Mouse (Mus musculus) fibroblast of lung, adult 2 months (primary cell): ENCODE data around the gene Esyt1.
"Not testable (repeated sequence)": the region's sequence is repeated elsewhere in the genome, so short reads cannot be mapped to it uniquely, and the experiment has no call there.

Experiments
- DNase-seq: peaks from one replicate; pipeline ENCODE4 v3.0.0-alpha.2; 2011; ENCODE audit warnings: low read depth

Esyt1 gene

DNA sequence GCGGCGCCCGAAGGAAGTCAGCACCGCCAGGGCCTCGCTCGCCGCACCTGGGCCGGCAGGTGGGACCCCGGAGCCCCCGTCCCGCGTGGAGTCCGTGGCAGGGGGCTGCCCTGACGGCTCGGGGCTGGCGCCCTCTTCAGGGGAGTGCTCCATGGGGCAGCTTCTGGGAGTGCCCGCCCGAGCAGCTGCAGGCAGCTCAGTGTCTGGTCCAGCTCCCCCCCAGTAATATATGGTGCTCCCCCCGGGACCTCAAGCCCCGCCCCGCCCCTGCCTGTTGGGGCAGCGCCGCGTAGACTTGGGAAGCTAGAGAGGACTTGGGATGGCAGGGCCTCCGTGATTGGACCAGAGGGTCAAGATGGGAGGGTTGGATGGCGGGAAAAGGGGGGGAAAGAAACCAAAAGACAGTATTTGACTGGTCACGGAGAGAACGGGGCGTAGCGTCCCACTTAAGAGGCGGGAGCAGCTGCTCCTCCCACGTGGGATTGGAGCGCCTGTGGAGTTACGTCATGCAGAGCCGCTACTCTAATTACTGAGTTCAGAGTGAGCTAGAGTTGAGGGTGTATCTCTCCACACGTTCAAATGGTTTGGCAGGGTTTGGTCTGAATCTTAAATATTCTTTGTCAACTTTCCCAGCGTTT lies at the start of gene Esyt1:
Gene Esyt1 (minus strand): TSS at position 201 of the 638 bp plus-strand sequence.
- peak; percentile 100 for DNase-seq

DNA sequence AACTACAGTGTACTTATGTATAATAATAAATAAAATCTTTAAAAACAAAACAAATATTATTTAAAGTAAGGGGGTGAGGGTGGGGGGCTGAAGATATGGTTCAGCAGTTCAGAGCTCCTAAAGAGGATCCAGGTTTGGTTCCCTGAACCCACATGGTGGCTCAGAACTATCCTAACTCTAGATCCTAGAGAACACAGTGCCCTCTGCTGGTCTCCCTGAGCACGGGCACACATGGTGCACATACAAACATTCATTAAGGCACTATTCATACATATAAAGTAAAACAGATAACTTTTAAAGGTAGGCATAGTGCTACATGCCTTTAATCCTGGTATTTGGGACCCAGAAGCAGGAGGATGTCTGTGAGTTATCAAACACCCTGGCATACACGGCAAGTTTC lies 49.4 kb upstream of the Esyt1 start:
- DNase-seq, result no peak

DNA sequence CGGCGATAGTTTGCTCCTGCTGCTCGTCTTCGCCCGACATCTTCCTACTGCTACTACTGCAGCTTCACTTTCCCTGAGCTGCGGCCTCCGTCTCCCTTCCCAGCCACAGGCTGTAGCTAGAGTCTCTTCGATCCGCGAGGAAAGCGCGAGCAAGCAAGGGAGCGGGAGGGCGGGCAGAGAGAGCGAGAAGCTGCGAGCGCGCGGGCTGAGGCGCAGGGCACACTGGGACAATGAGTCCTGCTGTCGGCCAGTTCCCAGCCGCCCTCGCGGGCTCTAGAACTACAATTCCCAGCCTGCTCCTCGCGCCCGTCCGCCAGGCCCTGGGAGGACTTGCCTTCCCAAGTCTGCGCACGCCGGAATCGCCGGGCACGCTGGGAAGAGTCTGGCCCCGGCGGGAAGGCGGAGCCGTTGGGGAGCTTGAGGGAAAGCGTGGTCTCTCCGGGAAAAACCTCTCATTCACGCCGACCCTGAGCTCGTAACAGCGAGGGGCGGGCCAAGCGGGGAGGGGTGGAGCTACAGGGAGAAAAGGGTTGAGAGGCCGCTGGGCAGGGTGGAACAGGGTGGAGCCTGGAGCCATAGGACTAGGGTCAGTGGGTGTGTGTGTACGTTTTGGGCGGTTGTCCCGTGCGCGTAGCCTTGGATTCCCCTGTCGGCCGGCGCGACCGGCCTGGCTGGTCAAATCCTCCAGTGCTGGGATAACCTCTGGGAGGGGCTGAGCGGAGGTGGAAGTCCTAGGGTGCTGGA lies 40.3 kb upstream of the Esyt1 start, which contains the start of gene Pa2g4:
Gene Pa2g4 (minus strand): TSS at position 200 of the 744 bp plus-strand sequence.
- DNase-seq, result peak; percentile 98

DNA sequence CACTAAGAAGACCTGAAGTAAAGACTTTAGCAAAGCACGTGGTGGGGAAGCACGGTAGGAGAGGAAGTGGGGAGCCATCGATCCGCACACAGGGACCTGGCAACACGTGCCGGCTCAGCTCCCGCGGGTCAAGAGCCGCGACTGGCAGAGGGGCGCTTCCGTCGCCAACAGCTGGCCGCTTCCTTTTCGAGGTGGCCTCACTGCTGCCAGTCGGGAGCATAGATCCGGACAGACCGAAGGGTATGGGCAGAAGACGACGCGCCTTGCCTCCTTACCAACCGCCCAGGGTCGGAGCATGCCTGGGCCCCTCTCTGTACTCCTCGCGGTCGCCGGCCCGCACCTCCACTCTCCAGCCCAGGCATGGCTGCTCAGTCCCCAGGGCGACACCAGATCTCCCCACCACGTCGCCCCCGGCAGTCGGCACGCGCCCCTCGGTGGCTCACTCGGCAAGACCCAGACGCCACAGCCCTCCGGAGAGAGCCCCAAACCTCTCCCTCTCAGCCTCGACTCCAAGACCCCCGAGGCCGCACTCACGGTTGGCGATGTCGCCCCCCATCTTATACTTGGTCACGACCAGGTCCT lies 39.6 kb upstream of the Esyt1 start:
- no peak for DNase-seq

DNA sequence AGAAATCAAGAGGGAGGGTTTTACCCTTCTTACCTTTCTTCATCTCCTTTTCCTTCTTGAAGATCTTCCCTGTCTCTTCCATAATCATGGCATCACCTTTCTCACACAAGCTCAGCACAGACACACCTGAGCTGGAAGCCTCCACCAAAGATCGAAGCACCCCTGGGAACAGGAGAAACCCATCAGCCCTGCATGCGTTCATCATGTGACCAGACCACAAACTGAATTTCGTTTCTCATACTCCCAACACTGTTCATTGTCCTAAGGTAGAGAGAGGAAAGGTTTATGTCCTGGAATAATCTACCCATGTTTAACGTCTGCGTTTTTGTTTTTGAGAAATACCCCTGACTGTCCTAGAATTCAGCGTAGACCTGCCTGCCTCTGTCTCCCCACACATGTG lies 37.9 kb upstream of the Esyt1 start:
- DNase-seq, result no peak

DNA sequence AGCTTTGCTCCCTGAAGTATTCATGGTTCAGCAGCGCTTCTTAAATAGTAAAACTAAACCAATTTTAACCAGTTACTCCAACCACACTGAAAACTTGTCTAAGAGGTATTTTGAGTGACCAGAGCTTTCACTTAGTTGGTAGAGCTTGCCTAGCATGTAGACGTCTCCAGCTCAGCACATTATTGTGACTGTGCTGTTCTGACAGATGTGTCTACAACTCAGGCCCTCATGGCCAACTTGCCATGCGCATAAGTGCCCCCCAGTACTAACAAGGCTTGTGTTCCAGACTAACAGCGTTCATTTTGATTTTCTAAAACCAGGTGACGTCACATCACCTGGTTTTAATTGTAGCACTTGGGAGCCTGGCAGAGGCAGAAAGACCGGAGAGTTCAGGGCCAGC lies 31.3 kb upstream of the Esyt1 start:
- DNase-seq, result no peak

DNA sequence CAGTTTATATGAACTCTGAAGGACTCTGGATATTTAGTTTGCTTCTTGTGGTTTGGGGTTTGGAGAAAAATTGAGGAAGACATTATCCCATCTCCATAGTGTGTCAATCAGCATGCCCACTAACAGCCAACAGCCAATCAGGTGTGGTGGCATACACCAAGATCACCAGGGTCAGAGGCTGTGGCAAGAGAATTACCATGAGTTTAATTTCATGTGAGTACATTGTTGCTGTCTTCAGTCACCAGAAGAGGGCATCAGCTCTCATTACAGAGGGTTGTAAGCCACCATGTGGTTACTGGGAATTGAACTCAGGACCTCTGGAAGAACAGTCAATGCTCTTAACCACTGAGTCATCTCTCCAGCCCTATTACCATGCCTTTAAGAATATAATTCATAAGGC lies 30.6 kb upstream of the Esyt1 start:
- DNase-seq, result no peak

DNA sequence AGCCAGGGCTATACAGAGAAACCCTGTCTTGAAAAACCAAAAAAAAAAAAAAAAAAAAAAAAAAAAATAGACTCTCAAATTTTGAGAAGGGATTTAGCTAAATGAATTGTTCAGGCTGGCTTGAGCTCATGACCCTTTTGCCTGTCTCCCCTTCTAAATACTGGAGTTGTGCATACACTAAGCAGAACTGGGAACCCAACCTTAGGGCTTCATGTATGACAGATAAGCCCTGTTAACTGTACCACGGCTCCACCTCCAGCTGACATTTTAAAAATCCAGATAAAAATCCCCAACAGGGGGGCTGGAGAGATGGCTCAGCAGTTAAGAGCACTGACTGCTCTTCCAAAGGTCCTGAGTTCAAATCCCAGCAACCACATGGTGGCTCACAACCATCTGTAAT lies 29.9 kb upstream of the Esyt1 start:
- DNase-seq, result not testable (repeated sequence)

DNA sequence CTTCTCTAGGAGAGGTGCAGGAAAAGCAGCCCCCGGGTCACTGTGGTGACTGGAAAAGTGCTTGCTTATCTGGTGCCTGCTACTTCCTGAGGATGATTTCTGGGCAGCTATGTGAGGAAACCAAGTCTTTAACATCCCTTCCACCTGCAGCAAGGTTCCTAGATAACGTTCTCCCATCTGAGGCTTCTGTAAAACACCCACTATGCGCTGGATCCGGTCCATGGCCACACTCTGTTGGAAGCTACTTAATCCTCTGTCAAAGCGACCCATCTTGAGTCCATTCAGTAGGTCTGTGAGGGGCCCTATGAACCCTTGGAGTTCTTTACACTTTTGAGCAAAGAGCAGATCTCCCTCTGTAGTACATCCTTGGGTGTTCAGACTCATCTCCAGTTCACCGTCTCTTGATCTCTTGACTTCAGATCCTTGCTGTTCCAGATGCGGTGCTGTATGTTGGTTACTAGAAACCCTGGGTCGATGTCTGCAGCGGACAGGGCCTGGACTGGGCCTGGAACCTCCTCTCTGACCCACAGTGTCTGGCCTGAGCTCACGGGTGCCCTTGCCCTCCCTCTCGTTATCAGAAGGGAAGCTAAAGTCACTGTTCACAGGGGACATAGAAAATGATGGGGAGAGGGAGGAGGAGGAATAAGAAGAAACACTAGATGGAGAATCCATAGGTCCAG lies 24.6 kb upstream of the Esyt1 start:
- not testable (repeated sequence) for DNase-seq

DNA sequence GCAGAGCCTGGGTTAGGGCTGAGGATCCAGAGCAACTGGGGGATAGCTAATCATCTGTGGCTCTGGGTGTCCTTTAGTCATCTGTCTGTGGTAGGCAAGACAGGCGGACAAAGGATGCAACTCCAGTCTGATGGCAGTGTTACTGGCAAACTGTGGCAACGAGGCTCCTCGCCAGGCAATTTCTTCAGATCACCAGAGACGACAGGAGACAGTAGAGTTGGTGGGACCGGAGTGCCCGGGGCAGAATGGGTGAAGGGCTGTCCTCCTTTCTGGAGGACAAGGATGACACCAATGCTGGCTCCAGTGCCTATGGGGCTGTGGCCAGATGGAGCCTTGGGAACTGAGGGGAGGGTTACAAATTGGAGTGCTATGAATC lies 24.0 kb upstream of the Esyt1 start:
- not testable (repeated sequence) for DNase-seq

DNA sequence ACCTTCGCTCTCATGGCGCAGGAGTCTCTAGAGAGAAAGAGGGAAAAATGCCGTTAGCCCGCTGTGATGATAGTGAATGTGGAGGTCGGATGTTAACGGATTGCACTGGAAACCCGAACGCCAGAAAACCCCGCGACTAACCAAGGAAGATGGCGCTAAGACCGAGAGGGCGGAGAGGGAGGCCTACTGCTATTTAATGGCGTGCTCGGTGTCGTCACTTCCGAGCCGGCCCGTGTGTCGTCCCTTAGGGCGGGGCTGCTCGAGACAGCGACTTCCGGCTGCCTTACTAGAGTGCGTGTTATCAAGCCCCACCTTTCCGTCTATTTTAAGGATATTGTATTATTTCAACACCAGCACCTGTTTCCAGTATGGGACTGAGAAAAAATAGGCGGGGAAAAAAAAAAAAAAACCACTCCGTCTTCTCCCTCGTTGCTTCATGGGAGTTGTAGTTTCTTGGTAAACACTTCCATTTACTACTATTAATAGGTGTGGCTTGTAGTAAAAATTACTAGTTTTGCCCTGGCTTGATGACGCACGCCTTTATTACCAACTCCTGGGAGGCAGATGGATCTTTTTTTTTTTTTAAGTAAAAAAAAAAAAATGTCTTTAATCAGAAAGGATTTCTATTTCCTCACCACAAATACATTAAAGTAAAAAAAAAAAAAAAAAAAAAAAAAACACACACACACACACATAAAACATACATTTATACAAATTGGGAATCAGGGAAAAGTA lies 23.4 kb upstream of the Esyt1 start, which contains the start of gene Rpl41:
Gene Rpl41 (minus strand): TSS at position 359 of the 735 bp plus-strand sequence.
- peak; percentile 95 for DNase-seq

DNA sequence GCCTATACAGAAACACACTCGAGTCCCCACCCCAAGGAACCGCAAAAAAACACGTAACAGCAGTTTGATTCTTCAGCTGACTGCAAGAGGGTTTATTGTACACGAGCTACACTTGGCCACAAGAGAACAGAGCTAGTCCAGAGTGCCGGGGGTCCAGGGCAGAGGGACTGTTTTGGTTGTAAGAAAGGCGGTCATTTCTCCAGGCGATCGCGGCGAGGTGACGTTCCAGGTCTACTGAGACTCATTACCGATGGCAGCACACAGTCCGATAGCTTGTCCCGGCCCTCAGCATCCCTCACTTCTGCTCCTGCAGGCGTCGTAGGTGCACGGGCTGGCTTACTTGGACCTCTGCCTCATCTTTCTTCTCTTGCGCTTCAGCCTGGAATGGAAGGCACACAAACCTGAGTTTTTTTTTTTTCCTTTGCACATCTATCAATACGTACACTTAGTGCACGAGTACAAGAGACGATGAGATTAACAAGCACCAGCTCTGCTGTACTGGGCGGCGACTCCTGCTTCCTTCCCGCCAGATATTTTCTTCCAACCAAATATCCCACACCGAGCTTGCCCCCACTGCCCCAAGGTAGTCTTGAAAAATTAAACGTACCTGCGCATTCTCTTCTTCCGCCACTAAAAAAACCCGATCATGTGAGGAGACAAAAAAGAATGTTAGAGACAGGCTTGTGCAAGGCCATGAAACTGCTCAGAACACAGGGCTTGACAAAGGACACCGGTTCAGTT lies 22.6 kb upstream of the Esyt1 start:
- DNase-seq, result not testable (repeated sequence)

DNA sequence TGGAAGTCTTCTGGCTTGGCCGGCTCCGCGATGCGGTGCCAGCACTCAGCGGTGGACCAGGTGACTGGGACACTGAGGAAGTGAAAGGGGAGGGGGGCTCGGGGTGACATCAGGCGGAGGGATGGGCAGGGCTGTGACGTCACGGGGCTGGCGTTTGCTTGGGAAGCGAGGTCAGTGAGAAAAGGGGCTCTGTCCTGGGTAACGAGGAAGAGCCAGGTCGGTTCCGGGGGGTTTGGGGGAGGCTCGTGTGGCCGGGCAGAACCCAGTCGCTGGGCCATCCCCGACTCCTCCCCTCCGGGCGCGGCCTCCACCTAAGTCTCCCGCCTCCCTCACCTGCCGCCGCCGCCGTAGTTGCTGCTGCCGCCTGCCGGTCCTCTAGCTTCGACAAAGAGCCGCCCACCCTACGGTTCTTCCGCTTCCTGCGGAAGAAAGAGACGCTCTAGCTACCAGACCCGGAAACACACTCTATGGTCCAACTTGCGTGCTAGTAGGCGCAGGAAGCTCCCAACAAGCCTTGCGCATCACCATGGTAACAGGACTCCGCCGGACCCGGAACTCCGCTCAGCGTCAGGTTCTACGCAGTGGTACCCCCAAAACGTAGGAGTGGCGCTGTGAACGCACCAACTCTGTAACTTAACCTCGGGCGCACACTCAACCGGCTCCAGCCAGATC lies 21.8 kb upstream of the Esyt1 start, which contains the start of gene Zc3h10:
Gene Zc3h10 (minus strand): TSS at position 414 of the 672 bp plus-strand sequence.
- peak; percentile 90 for DNase-seq

DNA sequence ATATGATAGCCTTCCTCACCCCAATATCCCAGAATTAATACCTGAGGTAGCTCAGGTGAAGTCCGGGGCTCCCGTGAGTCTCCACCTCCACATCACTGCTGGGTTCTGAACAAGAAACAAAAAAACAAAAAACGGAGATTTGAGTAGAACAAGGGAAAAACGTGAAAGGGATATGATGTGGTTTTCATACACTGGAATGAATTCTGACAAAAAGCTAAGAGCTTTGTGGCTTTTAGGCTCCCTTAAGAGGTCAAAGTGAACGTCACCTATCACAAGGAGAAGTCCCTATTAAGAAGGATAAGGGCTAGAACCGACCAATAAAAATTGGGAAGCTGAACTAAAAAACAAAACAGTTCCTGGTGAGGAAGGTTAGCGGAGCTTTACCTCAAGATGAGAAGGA lies 21.1 kb upstream of the Esyt1 start:
- no peak for DNase-seq

DNA sequence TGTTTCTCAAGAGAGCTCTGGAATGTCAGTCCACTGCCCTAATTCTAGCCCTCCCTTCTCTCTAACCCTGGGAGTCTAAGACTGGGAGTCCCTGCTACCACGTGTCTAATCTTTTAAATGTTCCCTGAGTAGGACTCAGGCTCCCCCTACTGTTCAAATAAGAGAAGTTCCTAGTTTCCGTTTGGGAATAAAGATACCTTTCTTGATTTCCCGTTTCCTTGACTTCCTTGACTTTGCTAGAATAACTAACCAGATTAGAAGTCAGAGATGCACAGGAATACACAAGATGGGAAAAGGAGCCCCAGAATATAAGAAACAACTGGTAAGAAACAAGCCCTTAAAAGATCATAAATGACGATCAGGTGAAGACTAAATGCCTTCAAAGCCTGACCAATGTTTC lies 20.7 kb upstream of the Esyt1 start:
- DNase-seq, result no peak

DNA sequence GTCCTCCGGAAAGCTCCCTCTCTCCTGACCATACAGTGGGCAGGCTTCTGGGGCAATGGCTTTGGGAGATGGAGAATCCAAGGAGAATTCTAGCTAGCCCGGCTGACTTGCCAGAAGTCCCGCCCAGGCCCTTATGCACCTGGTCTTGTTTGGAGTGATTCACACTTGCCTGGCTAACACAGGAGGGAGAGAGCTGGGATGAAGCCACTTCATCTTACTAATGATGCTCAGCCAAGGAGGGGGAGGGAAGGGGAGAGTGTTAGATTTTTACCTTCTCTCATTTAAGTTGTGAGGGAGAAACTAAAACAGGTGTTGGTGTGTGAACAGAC lies 19.9 kb upstream of the Esyt1 start:
- no peak for DNase-seq

DNA sequence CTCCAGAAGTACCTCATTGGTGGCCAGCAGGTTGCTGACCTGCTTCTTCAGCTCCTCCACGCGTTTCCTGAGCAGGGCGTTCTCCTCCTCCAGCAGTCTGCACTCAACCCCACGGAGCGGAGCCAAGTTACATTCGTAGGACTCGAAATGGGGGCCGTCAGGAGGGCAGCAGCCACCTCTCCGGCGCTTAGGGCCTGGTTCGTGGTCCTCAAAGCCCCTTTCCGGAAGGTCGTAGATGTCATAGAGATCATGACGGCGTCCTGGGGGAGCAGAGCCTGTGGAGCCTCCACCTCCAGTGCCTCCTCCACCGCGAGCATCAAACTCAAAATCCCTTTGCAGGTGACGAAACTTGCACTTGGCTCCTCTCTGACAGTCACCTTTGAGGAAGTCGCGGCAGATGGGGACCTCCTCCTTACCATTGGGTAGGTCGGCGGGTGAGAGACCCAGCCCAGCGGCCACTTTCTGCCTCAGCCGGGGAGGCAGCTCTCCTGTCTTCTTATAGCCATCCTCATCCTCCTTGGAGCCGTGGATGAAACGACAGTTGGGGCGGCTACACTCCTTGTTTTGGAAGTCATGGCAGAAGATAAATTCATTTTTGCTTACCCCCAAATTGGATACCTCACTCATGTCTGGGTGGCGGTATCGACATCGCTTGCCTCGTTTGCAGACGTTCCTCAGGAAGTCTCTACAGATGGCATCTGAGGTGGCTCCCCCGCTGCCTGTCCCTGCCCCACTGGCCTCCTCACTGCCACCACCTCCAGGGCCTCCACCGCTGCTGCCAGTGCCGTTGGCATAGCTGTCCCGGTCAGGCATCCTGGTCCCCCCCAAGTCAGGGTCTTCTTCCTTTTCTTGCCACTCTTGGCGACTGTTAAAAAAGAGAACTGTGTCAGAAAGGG lies 19.3 kb upstream of the Esyt1 start:
- DNase-seq, result no peak

DNA sequence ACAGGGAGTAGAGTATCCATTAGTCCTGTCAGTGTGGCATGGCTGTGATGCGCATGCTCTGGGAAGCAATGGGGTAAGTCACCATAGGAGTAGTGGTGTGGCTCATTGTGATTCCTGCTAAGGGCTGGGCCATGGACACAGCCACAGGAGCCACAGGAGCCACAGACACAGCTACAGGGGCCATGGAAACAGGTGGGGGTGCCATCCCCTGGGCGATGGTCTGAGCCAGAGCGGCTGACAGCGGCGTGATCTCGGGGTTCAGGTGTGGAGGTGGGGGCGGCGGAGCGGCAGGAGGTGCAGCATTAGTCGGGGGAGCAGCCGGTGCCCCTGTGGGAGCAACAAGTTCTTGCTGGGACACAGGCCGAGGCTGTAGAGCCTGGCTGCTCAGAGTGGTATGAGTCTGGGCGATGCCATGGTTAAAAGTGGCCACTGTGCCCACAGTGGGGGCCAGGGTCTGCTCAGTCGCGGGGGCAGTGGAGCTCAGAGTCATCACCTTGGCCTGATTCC lies 18.5 kb upstream of the Esyt1 start:
- DNase-seq, result no peak

DNA sequence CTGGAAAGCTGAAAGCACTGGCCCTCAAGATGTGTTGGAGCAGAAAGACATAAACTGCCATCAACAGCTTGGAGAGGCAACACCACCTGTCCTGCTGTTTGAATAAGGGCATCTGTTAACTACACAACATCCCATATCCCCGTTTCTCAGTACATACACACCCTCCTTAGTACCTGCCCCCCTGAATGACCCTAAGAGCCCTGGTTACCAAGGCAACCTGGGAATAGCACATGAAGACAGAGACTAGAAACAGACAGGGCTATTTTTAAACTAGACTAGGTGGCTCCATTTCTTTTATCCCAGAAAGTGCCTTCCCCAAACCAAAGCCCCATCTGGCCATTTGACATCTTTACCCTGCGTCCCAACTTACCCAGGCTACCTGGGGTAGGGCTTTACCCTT lies 17.4 kb upstream of the Esyt1 start:
- DNase-seq, result no peak
